Mouse (Mus musculus) lung, postnatal 36 days (tissue): ENCODE measurements around the gene Hormad1.
"Not testable (repeated sequence)": the region's sequence is repeated elsewhere in the genome, so short reads cannot be mapped to it uniquely, and the experiment has no call there.

ENCODE experiments used
- DNase-seq: peaks from one replicate; pipeline ENCODE4 v3.0.0; 2022; ENCODE audit warnings: mixed read lengths

Gene Hormad1

GRCm38 (mm10) chr3:95569585-95569984 lies 10.1 kb downstream of the Hormad1 start:
- DNase-seq: no peak

GRCm38 (mm10) chr3:95587754-95588603 lies 28.5 kb downstream of the Hormad1 start:
- no peak for DNase-seq

GRCm38 (mm10) chr3:95588604-95589086 lies 29.2 kb downstream of the Hormad1 start, which contains the start of gene Golph3l:
TSS of gene Golph3l (plus strand) at chr3:95588934.
- DNase-seq: peak; percentile 99

- no peak for DNase-seq
Measured at GRCm38 (mm10) chr3:95598734-95599133, 39.3 kb downstream of the Hormad1 start.

DNA sequence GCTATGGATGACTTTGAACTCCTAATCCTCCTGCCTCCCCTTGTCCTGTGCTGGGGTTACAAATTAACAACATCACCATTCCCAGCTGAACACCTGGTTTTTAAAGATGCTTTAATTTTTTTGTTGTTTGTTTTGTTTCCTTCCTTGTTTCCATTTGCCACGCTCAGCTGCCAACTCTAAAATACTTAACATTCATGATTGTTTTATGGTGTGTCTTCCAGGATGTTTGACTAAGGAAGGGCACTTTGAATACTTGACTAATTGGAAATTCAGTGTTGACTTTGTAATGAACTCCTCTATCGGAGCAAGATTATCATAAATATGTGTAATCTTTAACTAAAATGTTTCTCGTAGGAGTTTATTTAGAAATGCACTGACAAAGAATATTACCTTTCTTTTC lies 41.8 kb downstream of the Hormad1 start:
- DNase-seq: no peak

- DNase-seq: peak; percentile 59
Measured at GRCm38 (mm10) chr3:95606096-95606495, 46.6 kb downstream of the Hormad1 start.

GRCm38 (mm10) chr3:95609195-95609594 lies 49.7 kb downstream of the Hormad1 start:
- no peak for DNase-seq

GRCm38 (mm10) chr3:95613996-95614395 lies 54.5 kb downstream of the Hormad1 start:
- no peak for DNase-seq

DNA sequence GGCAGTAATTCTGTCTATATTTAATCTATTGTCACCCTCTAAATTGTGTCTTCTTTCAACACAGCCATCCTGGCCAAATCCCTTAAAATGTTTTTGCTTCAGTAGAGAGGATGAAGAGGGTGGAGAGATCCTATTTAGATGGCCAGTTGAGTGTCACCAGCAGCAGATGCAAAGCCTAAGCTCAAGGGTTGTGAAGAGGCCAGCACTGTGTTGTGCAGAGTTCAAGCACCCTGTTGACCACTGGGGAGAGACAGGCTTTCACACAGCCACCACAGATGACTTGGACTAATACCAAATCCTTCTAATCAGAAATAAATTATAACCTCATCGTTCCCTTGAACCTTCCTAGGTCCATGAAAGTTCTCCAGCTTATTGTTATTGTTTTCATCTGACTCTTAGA lies 59.0 kb downstream of the Hormad1 start:
- no peak for DNase-seq

- no peak for DNase-seq
Measured at GRCm38 (mm10) chr3:95621241-95621640, 61.8 kb downstream of the Hormad1 start.

DNA sequence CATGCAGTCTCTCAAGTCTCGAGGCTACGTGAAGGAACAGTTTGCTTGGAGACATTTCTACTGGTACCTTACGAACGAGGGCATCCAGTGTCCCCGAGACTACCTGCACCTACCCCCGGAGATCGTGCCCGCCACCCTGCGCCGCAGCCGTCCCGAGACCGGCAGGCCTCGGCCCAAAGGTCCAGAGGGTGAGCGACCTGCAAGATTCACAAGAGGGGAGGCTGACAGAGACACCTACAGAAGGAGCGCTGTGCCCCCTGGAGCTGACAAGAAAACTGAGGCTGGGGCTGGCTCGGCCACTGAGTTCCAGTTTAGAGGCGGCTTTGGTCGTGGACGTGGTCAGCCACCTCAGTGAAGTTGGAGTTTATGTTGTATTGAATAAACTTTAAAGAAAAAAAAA lies 62.9 kb downstream of the Hormad1 start:
- not testable (repeated sequence) for DNase-seq

DNA sequence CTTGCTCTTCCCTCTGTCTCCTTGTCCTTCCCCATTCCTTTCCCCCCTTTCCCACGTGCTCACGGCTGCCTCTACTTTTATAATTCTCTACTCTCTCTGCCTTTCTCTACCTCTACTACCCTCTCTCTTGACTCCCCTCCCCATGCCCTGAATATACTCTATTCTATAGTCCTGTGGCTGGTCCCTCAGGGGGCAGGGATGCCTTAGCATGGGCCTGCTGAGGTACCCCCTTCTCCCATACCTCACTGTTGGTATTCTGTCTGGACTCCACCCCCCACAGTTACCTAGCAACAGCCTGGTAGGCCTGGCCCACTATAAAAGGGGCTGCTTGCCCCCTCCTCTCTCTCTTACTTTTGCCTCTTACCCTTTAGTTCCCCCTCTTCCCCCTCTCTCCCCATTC lies 64.1 kb downstream of the Hormad1 start:
- DNase-seq: no peak

- not testable (repeated sequence) for DNase-seq
Measured at GRCm38 (mm10) chr3:95623991-95624515, 64.6 kb downstream of the Hormad1 start.

- peak; percentile 100 for DNase-seq
Measured at GRCm38 (mm10) chr3:95624628-95625503, 65.4 kb downstream of the Hormad1 start, which contains the start of gene Ensa. TSS of gene Ensa (plus strand) at chr3:95624993.

DNA sequence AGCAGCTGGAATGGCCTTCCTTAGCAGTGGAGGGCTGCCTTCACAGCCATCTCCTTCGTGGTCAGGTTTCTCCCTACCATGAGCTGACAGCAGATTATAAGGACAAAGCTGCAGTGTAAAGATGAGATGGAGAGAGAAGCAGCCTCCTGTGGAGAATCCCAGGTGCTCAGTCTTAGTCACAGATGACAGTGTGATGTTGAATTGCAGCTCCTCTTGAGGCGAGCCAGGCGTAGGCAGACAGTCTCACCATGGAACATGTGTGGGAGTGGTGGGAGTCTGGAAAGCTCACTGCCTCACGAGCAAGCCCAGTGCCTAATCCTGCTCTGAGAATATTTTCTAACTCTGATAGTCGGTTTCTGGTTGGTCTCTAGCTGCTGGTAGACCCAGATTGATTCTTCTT lies 68.3 kb downstream of the Hormad1 start:
- DNase-seq: no peak

DNA sequence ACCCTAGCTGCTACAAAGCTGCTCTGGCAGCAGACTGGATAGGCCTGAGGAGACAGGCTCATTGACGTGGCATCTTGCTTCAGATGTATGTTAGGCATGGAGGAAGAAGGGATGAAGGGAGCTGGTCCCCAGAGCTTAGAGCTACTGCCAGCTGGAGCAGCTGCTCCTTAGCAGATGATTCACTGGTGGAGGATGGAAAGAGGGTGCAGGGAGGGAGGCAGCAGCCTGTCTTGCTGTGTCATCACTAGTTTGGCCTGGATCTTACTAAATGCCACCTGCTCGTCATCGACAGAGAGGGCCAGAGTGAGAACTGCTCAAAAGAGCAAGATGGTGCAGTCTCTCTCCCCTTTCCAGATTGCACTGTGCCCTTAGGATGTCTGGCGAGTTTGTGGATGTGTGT lies 70.3 kb downstream of the Hormad1 start:
- no peak for DNase-seq

DNA sequence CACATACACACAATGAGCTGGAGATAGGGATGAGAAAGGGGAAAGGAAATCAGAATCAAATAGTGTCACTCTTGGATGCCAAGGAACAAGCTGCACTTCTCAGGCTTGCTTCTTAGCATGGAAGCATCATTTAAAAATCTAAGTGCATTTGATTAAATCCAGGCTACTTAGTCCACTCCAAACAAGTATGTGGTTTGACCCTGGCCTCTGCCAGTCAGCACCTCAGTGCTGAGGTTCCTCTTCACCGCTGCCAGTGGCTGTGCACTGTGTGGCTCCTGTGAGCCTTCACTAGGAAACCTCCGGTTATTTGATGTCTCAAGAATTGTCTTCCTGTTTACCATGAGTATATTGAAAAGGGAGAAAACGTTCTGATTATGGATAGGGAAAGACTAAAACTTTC lies 71.4 kb downstream of the Hormad1 start:
- DNase-seq: no peak

DNA sequence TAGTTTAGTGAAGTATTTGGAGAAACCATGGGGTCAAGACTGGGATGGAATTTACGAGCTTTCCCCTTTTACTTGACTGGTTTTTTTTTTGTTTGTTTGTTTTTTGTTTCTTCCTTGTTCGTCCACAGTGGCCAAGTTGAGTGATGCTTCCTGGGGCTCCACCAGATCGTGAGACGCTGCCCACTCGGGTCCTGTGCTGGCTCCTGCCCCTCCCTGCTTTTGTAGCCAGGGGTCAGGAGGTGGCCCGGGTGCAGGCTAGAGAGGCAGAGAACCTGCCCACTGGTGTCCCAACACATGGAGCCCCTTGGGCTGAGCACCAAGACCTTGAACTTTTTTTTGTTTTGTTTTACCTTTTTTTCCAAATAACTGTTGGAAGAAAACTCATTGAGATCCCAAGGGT lies 71.8 kb downstream of the Hormad1 start:
- DNase-seq: no peak

DNA sequence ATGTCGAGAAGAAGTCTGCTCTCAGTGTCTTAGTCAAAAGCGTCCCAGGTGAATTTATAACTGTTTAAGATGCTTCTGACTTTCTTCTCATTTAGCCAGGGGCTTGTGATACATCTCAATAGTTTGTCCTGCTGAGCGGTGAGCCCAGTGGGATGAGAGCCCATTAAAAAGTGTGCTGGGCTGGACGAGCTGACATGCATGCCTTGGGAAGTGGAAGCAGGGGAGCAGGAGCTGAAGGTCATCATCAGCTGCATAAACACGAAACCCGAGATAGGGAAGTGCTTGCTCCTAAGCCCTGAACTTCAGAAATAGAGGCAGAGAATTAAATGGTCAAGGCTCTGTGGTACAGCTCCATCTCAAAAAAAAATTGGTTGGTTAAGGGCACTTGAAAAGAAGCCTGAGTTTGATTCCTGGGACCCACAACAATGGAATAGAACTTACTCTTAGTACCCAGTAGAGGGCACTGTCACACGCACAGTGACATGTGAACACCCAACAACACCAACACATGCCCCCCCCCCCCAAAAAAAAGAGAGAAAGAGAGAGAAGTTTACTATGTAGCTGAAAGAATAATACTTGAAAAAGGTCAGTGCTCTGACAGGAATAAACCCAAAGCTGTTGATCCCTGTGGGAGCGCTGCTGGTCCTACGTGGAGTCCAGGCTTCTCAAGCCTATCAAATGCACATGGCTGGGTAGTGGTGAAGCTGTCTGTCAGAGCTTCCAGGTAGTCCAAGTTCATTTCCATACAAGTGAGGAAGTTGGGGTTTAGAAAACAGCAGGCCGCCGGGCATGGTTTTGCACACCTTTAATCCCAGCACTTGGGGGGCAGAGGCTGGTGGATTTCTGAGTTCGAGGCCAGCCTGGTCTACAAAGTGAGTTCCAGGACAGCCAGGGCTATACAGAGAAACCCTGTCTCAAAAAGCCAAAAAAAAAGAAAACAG lies 73.4 kb downstream of the Hormad1 start:
- DNase-seq: no peak

DNA sequence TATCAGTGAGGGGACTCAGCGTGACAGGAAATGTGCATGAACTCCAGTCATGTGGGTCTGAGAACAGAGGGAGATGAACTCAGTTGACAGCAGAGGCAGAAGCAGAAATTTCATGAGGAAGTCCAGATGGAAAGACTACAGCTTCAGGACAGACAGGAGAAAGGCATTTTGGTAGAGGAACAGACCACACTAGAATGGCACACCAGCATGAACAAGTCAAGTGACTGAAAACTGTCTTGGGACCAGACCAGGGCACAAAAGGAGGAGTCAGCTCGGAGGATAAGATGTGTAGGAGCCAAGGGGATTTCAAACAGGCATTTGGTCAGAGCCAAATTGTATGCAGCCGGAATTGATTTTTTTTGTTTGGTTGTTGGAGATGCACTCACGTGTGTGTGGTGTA lies 76.2 kb downstream of the Hormad1 start:
- no peak for DNase-seq

DNA sequence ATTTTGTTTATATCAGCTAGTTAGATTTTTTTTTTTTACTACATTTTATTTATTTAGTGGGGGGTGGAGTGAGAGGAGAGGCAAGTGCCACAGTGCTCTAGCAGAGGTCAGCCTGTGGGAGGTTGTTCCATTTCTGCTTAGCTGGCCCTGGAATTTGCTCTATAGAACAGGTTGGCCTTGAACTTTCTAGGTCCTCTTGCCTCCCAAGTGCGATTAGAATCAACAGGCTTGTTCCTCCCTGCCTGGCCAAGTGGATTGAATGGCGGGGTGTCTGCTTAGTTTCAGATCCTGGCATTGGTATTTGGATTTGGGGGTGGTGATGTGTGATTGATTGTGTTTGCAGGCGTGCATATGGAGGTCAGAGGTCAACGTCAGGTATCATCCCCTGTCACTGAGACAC lies 76.6 kb downstream of the Hormad1 start:
- no peak for DNase-seq
